Mouse (Mus musculus) sigmoid colon, adult 10 weeks (tissue): ENCODE measurements around the gene Eps8l2. TPM values are rescaled to one million over a fixed set of nuclear protein-coding genes. Genes with fewer than 3 reads are reported as not detected.

Experiments
- polyA plus RNA-seq: library from polyadenylated mRNA; stranded (reverse); fragments of 350-450 nt; fragmentation: Illumina TruSeq; extraction: RNeasy Lipid Tissue Mini Kit (QIAGEN cat#74804); gene quantifications from one replicate; pipeline ENCODE4 v1.2.3, GENCODE M21; 2014; ENCODE audit warnings: low read depth, low replicate concordance

Eps8l2 gene
- 14.2 TPM for polyA plus RNA-seq

GRCm38 (mm10) chr7:141338576-141339131, at the start of gene Eps8l2:
TSS of gene Eps8l2 (plus strand) at chr7:141338880.

GRCm38 (mm10) chr7:141291921-141292582, 46.6 kb upstream of the Eps8l2 start, which contains the start of gene Drd4:
TSS of gene Drd4 (plus strand) at chr7:141292006.

GRCm38 (mm10) chr7:141327469-141328372, 11.0 kb upstream of the Eps8l2 start, which contains the start of the genes Deaf1 and Tmem80:
TSS of gene Deaf1 (minus strand) at chr7:141327690.
TSS of gene Tmem80 (plus strand) at chr7:141327739.

DNA sequence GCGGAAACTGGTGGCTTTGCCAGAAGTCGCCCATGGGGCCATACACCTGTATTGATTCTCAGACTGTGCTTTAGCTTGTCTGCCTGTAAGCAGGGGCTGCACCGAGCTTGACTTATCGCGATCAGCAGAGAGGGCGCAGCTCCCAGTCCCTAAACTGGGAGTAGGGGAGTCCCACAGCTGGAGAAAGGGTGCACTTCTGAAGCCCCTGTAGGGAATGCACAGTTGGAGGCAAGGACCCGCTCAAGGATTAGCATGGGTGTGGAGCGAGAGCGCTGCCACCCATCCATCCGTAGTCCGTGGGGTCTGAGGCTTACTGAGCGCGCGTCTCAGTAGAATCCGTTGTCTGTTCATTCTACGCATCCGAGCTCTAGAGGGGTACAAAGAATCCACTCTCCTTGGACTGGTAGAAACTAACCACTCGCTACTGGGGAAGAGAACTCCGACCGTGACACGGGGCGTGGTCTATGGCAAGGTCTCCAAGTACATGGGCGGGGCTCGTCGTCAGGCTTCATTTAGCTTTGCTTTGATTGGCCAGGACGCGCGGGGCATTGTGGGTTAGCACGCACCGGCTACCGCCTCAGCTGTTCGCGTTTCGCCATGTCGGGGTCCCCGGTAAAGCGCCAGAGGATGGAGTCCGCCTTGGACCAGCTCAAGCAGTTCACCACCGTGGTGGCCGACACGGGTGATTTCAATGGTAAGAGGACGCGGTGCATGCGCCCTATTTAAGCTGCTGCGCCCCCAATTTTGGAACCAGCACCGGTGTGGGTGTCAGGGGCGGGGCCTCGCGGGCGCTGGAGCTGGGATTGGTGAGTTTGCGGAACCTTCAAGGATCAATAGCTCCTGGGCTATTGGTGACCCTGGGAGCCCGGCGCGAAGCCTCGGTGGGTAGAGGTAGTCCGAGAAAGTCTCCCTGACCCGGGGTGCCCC, 53.2 kb downstream of the Eps8l2 start, which contains the start of gene Taldo1:
Gene Taldo1, plus strand, starts transcription at position 575 of the 927 bp plus-strand sequence.

Other genes with a start within 250 kb of the Eps8l2 start
- 2.9 TPM for gene Sigirr, start 238.3 kb upstream of the Eps8l2 start, polyA plus RNA-seq
- 59.9 TPM for gene Ano9, start 221.1 kb upstream of the Eps8l2 start, polyA plus RNA-seq
- gene Ptdss2, start 216.5 kb upstream of the Eps8l2 start, polyA plus RNA-seq, result 17.4 TPM
- gene Rnh1, start 166.0 kb upstream of the Eps8l2 start, polyA plus RNA-seq, result 2.4 TPM
- gene Hras, start 144.9 kb upstream of the Eps8l2 start, polyA plus RNA-seq, result 5.6 TPM
- gene Lrrc56, start 144.7 kb upstream of the Eps8l2 start, polyA plus RNA-seq, result 1.1 TPM
- 0.66 TPM for gene Lmntd2, start 124.8 kb upstream of the Eps8l2 start, polyA plus RNA-seq
- 12.7 TPM for gene Rassf7, start 123.0 kb upstream of the Eps8l2 start, polyA plus RNA-seq
- 19.9 TPM for gene Phrf1, start 110.1 kb upstream of the Eps8l2 start, polyA plus RNA-seq
- 74.8 TPM for gene Irf7, start 72.4 kb upstream of the Eps8l2 start, polyA plus RNA-seq
- 135 TPM for gene Cdhr5, start 62.1 kb upstream of the Eps8l2 start, polyA plus RNA-seq
- gene Sct, start 59.7 kb upstream of the Eps8l2 start, polyA plus RNA-seq, result not detected
- gene Drd4, start 46.9 kb upstream of the Eps8l2 start, polyA plus RNA-seq, result not detected
- gene Deaf1, start 11.2 kb upstream of the Eps8l2 start, polyA plus RNA-seq, result 1.6 TPM
- gene Tmem80, start 11.1 kb upstream of the Eps8l2 start, polyA plus RNA-seq, result 17.6 TPM
- gene Taldo1, start 53.3 kb downstream of the Eps8l2 start, polyA plus RNA-seq, result 19.4 TPM
- gene Gatd1, start 75.3 kb downstream of the Eps8l2 start, polyA plus RNA-seq, result 10.9 TPM
- 1.3 TPM for gene Cend1, start 90.6 kb downstream of the Eps8l2 start, polyA plus RNA-seq
- 1.7 TPM for gene Slc25a22, start 99.0 kb downstream of the Eps8l2 start, polyA plus RNA-seq
- 0.28 TPM for gene Pidd1, start 105.1 kb downstream of the Eps8l2 start, polyA plus RNA-seq
- 29.5 TPM for gene Rplp2, start 108.5 kb downstream of the Eps8l2 start, polyA plus RNA-seq
- gene Pnpla2, start 116.3 kb downstream of the Eps8l2 start, polyA plus RNA-seq, result 3.7 TPM
- gene Cracr2b, start 122.2 kb downstream of the Eps8l2 start, polyA plus RNA-seq, result 1.9 TPM
- gene Cd151, start 128.5 kb downstream of the Eps8l2 start, polyA plus RNA-seq, result 35.4 TPM
- gene Polr2l, start 136.3 kb downstream of the Eps8l2 start, polyA plus RNA-seq, result 0.79 TPM
- gene Tspan4, start 136.4 kb downstream of the Eps8l2 start, polyA plus RNA-seq, result 0.79 TPM
- gene Chid1, start 201.0 kb downstream of the Eps8l2 start, polyA plus RNA-seq, result 4.4 TPM
- 59.0 TPM for gene Ap2a2, start 223.3 kb downstream of the Eps8l2 start, polyA plus RNA-seq